Mouse (Mus musculus) myocyte (in vitro differentiated cells): ENCODE data around the gene Ppil6.

Source experiments
- CEBPB ChIP-seq: IDR thresholded peaks from 2 replicates; pipeline ENCODE4 v1.6.1; 2011; ENCODE audit warnings: mild to moderate bottlenecking, moderate library complexity; ENCODE audit not compliant: poor library complexity, insufficient read depth, severe bottlenecking
- E2F4 ChIP-seq: IDR thresholded peaks from one replicate; pipeline ENCODE4 v1.6.1; 2011; ENCODE audit warnings: mild to moderate bottlenecking, control low read depth, moderate library complexity; ENCODE audit not compliant: insufficient read depth
- MAX ChIP-seq: IDR thresholded peaks from one replicate; pipeline ENCODE4 v1.6.1; 2011; ENCODE audit warnings: low read depth, mild to moderate bottlenecking, control low read depth
- MYOD1 ChIP-seq, 3 experiments: IDR thresholded peaks; one replicate each; pipeline ENCODE4 v1.6.1; 2011; ENCODE audit warnings: control low read depth in 2 of 3, low read depth in 2 of 3, mild to moderate bottlenecking in 2 of 3, moderate library complexity in 1 of 3; ENCODE audit not compliant: insufficient read length in 2 of 3, control insufficient read depth in 1 of 3
- POLR2A ChIP-seq: IDR thresholded peaks from one replicate; pipeline ENCODE4 v1.6.1; 2011; ENCODE audit warnings: low read depth, mild to moderate bottlenecking, control low read depth, moderate library complexity; ENCODE audit not compliant: insufficient read length
- POLR2AphosphoS2 ChIP-seq: IDR thresholded peaks from one replicate; pipeline ENCODE4 v1.6.1; 2011; ENCODE audit warnings: low read depth, control low read depth; ENCODE audit not compliant: insufficient read length
- SRF ChIP-seq: IDR thresholded peaks from one replicate; pipeline ENCODE4 v1.6.1; 2011; ENCODE audit warnings: low read depth; ENCODE audit not compliant: control insufficient read depth, insufficient read length
- TCF12 ChIP-seq: IDR thresholded peaks from one replicate; pipeline ENCODE4 v1.6.1; 2011; ENCODE audit warnings: mild to moderate bottlenecking, control low read depth; ENCODE audit not compliant: poor library complexity, insufficient read depth, severe bottlenecking
- USF1 ChIP-seq: IDR thresholded peaks from one replicate; pipeline ENCODE4 v1.6.1; 2011; ENCODE audit warnings: low read depth, mild to moderate bottlenecking, control low read depth, moderate library complexity

DNA sequence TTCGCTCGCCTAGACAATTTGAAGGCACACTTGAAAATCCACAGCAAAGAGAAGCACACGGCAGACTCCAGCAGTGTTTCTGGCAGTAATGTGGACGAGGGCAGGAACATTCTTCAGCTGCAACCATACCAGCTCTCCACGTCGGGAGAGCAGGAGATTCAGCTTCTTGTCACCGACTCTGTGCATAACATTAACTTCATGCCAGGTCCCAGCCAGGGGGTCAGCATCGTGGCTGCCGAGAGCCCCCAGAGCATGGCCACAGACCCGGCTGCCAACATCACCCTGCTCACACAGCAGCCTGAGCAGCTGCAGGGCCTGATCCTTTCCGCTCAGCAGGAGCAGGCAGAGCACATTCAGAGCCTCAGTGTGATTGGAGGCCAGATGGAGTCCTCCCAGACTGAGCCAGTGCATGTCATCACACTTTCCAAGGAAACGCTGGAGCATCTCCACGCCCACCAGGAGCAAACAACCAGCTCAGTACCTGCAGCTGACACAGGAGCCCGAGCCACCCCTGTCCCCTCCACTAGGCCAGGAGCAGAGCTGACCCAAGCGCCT is 25.8 kb upstream of the Ppil6 start:
- TF ChIP-seq POLR2A (no peak), MYOD1 (IDR thresholded peaks at IDR 0.05; ENCODE audit: control insufficient read depth in 1 of 3, insufficient read length in 2 of 3, low read depth in 2 of 3) (no peak), SRF (no peak), POLR2AphosphoS2 (no peak), E2F4 (no peak), TCF12 (no peak), USF1 (no peak), MAX (no peak), CEBPB (no peak)
